Mouse (Mus musculus) hindbrain, embryonic 14.5 days (tissue): ENCODE measurements around the gene Fopnl. TPM values are rescaled to one million over a fixed set of nuclear protein-coding genes. Genes with fewer than 3 reads are reported as not detected.
A peak's percentile ranks its signal among the peaks of the same experiment; 100 is the strongest.

Source experiments
- ATAC-seq: fragments of 200-750 bp; cut with Nextera tagmentation; 2 replicates; pipeline ENCODE4 v1.8.0; 2017; ENCODE audit warnings: moderate number of reproducible peaks, mild to moderate bottlenecking, moderate TSS enrichment, moderate library complexity; ENCODE audit not compliant: low FRiP score
- DNase-seq: peaks from one replicate; pipeline ENCODE4 v3.0.0-alpha.2; 2015; ENCODE audit warnings: low spot score
- H3K27ac ChIP-seq: fragments of 300-500 bp; sonication (generic); 2 replicates; pipeline ENCODE4 v1.5.1; 2014; ENCODE audit warnings: mild to moderate bottlenecking, moderate library complexity
- H3K27me3 ChIP-seq: fragments of 300-500 bp; sonication (generic); 2 replicates; pipeline ENCODE4 v1.6.1; 2014; ENCODE audit warnings: mild to moderate bottlenecking, low read length, mixed read lengths; ENCODE audit not compliant: control insufficient read depth, insufficient read depth
- H3K36me3 ChIP-seq: fragments of 300-500 bp; sonication (generic); replicated peaks from 2 replicates; pipeline ENCODE4 v1.6.1; 2014; ENCODE audit not compliant: control insufficient read depth, insufficient read depth
- H3K4me1 ChIP-seq: fragments of 300-500 bp; sonication (generic); replicated peaks from 2 replicates; pipeline ENCODE4 v1.6.1; 2014; ENCODE audit warnings: antibody characterized with exemption, low read length, mixed read lengths; ENCODE audit not compliant: control insufficient read depth, insufficient read depth
- H3K4me2 ChIP-seq: fragments of 300-500 bp; sonication (generic); replicated peaks from 2 replicates; pipeline ENCODE4 v1.6.1; 2014; ENCODE audit warnings: mild to moderate bottlenecking, moderate library complexity
- H3K4me3 ChIP-seq: fragments of 300-500 bp; sonication (generic); replicated peaks from 2 replicates; pipeline ENCODE4 v1.5.1; 2014; ENCODE audit warnings: mild to moderate bottlenecking, low read length
- H3K9ac ChIP-seq: fragments of 300-500 bp; sonication (generic); 2 replicates; pipeline ENCODE4 v1.6.1; 2014
- H3K9me3 ChIP-seq: fragments of 300-500 bp; sonication (generic); 2 replicates; pipeline ENCODE4 v1.6.1; 2016; ENCODE audit warnings: low read length; ENCODE audit not compliant: control insufficient read depth
- WGBS: fragments of 180-500 bp; shearing (Covaris S2); extraction: QIAGEN DNeasy Blood & Tissue Kit; methylation state at CpG from one replicate; pipeline ENCODE4 v1.1.7; 2014; 5-methylcytosine and 5-hydroxymethylcytosine counted together
- polyA plus RNA-seq: library from polyadenylated mRNA; unstranded; fragments of >200 nt; fragmentation: Nextera tagmentation; extraction: Ambion mirVana; gene quantifications from 2 replicates; pipeline ENCODE4 v1.2.1, GENCODE M21; 2014

Gene Fopnl
- polyA plus RNA-seq, 1 experiment from 2014 or later, result 209 TPM

DNA sequence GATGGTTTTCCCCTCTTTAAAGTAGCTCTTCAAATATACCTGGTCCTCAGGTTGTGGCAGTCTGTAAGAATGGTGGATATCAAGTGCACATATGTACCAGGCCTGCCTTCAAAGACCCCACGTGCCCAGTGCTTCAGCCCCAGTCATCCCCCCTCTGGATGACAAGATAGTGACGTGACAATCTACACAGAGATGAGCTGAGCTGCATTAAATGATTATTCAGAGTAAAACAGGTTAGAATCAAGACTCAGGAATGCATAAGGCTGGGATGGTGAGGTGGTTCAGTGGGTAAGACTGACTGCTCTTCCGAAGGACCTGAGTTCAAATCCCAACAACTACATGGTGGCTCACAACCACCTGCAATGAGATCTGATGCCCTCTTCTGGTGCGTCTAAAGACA lies 19.5 kb downstream of the Fopnl start:
- H3K4me3 ChIP-seq, result no peak overlapping the region
- H3K9ac ChIP-seq, result no peak overlapping the region
- H3K27ac ChIP-seq, result no peak overlapping the region
- WGBS, result 94% methylated on average over 4 of the region's 4 CpGs
- H3K4me2 ChIP-seq, result no peak overlapping the region
- DNase-seq, result no peak
- peaks cover 41% of the 10 kb centered on the region for H3K36me3 ChIP-seq
- peaks cover 2% of the 10 kb centered on the region; the same call in 1 of the 2 replicates for H3K27me3 ChIP-seq
- no peaks in the 10 kb centered on the region for H3K9me3 ChIP-seq
- no peak for ATAC-seq
- H3K4me1 ChIP-seq, result no peaks in the 10 kb centered on the region; the same call in 1 of the 2 replicates

- H3K9ac ChIP-seq, result no peak overlapping the region
- no peaks in the 10 kb centered on the region for H3K9me3 ChIP-seq
- peaks cover 8% of the 10 kb centered on the region for H3K27me3 ChIP-seq
- peaks cover 38% of the 10 kb centered on the region for H3K36me3 ChIP-seq
- DNase-seq (no peak), ATAC-seq (no peak)
- H3K4me1 ChIP-seq, result no peaks in the 10 kb centered on the region; the same call in 1 of the 2 replicates
- 86% methylated on average over 3 of the region's 3 CpGs for WGBS
- H3K4me2 ChIP-seq, result no peak overlapping the region
- no peak overlapping the region for H3K4me3 ChIP-seq
- no peak overlapping the region for H3K27ac ChIP-seq
Observed at GRCm38 (mm10) chr16:14297137-14297536, 20.1 kb downstream of the Fopnl start.

DNA sequence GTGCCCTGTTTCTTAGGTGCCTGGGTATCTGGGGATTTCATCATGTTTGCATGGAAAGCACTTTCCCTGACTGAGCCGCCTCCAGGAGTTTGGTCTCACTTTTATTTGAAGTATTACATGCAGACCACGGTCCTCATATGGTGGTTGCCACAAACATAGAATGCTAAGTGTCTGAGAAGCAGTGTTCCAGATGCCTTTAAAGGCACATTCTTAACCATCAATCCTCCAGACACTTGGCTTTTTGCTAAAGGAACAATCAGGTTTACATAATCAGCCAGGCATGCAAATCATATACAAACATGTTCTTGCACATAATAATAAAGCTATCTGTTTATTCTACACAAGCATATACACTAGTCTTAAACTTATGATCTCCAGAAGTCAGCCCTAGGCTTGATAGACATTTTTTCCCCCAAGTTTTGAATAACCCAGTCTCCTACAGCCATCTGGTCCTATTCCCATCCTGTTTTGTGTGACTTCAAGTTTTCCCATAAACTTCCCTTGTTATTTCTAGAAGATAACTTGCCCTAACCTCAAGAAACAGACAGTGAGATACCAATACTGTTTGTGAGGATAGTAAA lies 20.6 kb downstream of the Fopnl start:
- ATAC-seq (no peak), DNase-seq (no peak)
- no peak overlapping the region for H3K9ac ChIP-seq
- peaks cover 33% of the 10 kb centered on the region for H3K36me3 ChIP-seq
- peaks cover 4% of the 10 kb centered on the region for H3K4me1 ChIP-seq
- 73% methylated on average over 2 of the region's 2 CpGs for WGBS
- no peak overlapping the region for H3K4me2 ChIP-seq
- no peak overlapping the region for H3K4me3 ChIP-seq
- no peak overlapping the region for H3K27ac ChIP-seq
- H3K27me3 ChIP-seq, result peaks cover 13% of the 10 kb centered on the region
- H3K9me3 ChIP-seq, result no peaks in the 10 kb centered on the region

DNA sequence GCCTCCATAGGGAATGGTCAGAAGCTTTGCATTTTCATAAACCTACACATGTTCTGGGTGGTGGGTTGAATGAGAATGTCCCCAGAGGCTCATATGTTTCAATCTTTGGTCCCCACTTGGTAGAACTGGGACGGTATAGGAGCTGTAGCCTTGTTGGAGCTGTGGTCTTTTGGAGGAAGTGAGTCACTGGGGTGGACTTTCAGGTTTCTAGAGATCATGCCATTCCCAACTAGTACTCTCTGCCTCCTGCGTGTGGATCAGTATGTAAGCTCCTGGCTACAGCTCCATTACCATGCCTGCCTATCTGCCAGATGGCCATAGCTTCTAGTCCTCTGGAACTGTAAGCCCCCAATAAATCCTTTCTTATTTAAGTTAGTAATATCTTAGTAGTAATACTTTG lies 21.9 kb downstream of the Fopnl start:
- no peak for ATAC-seq

GRCm38 (mm10) chr16:14292205-14293199 lies 24.7 kb downstream of the Fopnl start:
- Histone ChIP-seq H3K9me3 (no peaks in the 10 kb centered on the region), H3K4me1 (peaks cover 6% of the 10 kb centered on the region), H3K4me2 (peak overlapping the region; percentile 54), H3K4me3 (peak overlapping the region; percentile 25), H3K9ac (peak overlapping the region; percentile 40), H3K27ac (no peak overlapping the region), H3K36me3 (no peaks in the 10 kb centered on the region), H3K27me3 (peaks cover 16% of the 10 kb centered on the region)
- 14% methylated on average over 31 of the region's 31 CpGs for WGBS
- peak; percentile 54; the same call in 1 of the 2 replicates for ATAC-seq
- no peak for DNase-seq

More for the DNA sequence above, 21.9 kb downstream of the Fopnl start:
- Histone ChIP-seq H3K4me3 (no peak overlapping the region), H3K4me1 (peaks cover 6% of the 10 kb centered on the region), H3K4me2 (no peak overlapping the region), H3K9me3 (no peaks in the 10 kb centered on the region), H3K27ac (no peak overlapping the region), H3K36me3 (peaks cover 20% of the 10 kb centered on the region), H3K27me3 (peaks cover 16% of the 10 kb centered on the region), H3K9ac (no peak overlapping the region)
- whole genome bisulfite sequencing, result 90% methylated on average over 2 of the region's 2 CpGs
- DNase-seq, result no peak

DNA sequence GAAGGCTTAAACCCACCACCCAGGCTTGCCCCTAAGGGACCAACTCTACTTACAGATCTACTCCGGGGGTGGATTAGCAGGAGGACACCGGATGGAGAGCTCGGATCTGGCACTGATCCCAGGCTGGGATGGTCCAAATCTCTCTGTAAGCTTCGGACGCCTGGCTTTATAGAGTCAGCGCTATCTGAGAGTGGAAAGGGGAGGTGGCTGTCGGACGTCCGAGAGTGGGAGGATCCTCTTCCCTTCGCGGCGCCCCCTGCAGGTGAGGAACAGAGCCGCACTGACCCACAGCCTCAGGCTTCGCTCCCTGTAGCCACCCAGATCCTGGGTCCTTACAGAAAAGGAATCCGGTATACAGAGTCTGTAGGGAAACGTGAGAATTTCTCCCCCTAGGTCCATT lies 26.0 kb downstream of the Fopnl start, which contains the start of gene Myh11:
TSS of gene Myh11 (minus strand) at position 150 of the 400 bp plus-strand sequence.
- Histone ChIP-seq H3K9me3 (no peaks in the 10 kb centered on the region), H3K27me3 (peaks cover 16% of the 10 kb centered on the region), H3K9ac (peak within 1 kb of the TSS; percentile 40), H3K4me2 (peak within 1 kb of the TSS; percentile 54), H3K4me3 (peak within 1 kb of the TSS; percentile 25), H3K4me1 (peaks cover 6% of the 10 kb centered on the region), H3K27ac (no peak within 1 kb of the TSS), H3K36me3 (no peaks in the 10 kb centered on the region)
- DNase-seq, result peak; percentile 60
- ATAC-seq, result peak; percentile 49
- WGBS, result 6% methylated on average over 15 of the region's 16 CpGs

- DNase-seq, result no peak
- Histone ChIP-seq H3K36me3 (no peaks in the 10 kb centered on the region), H3K4me3 (no peak overlapping the region), H3K9me3 (no peaks in the 10 kb centered on the region), H3K9ac (no peak overlapping the region), H3K27me3 (no peaks in the 10 kb centered on the region), H3K4me2 (no peak overlapping the region), H3K4me1 (no peaks in the 10 kb centered on the region), H3K27ac (no peak overlapping the region)
- ATAC-seq, result no peak
- WGBS, result 76% methylated on average over 4 of the region's 4 CpGs
Observed at GRCm38 (mm10) chr16:14272374-14272965, 44.7 kb downstream of the Fopnl start.

- no peak overlapping the region for H3K9ac ChIP-seq
- DNase-seq, result no peak
- H3K27ac ChIP-seq, result no peak overlapping the region
- no peaks in the 10 kb centered on the region for H3K9me3 ChIP-seq
- H3K4me2 ChIP-seq, result no peak overlapping the region
- no peak overlapping the region for H3K4me3 ChIP-seq
- no peaks in the 10 kb centered on the region for H3K36me3 ChIP-seq
- 49% methylated on average over 4 of the region's 4 CpGs for WGBS
- ATAC-seq, result no peak
- no peaks in the 10 kb centered on the region for H3K27me3 ChIP-seq
- no peaks in the 10 kb centered on the region for H3K4me1 ChIP-seq
Observed at GRCm38 (mm10) chr16:14265203-14265920, 51.8 kb downstream of the Fopnl start.
